Mouse (Mus musculus) midbrain, embryonic 16.5 days (tissue): ENCODE results near the gene Cacna1e. TPM values are rescaled to one million over a fixed set of nuclear protein-coding genes. Genes with fewer than 3 reads are reported as not detected.

Source experiments
- ATAC-seq: fragments of 200-750 bp; cut with Nextera tagmentation; 2 replicates; pipeline ENCODE4 v1.8.0; 2017; ENCODE audit warnings: moderate TSS enrichment
- H3K27ac ChIP-seq: fragments of 300-500 bp; sonication (generic); 2 replicates; pipeline ENCODE4 v1.5.1; 2014; ENCODE audit warnings: mild to moderate bottlenecking, low read length, mixed read lengths
- H3K27me3 ChIP-seq: fragments of 300-500 bp; sonication (generic); 2 replicates; pipeline ENCODE4 v1.6.1; 2014; ENCODE audit warnings: low read depth, low read length, mixed read lengths; ENCODE audit not compliant: control insufficient read depth, insufficient read depth
- H3K36me3 ChIP-seq: fragments of 300-500 bp; sonication (generic); 2 replicates; pipeline ENCODE4 v1.6.1; 2014; ENCODE audit warnings: mild to moderate bottlenecking, low read length, moderate library complexity, mixed read lengths; ENCODE audit not compliant: control insufficient read depth, insufficient read depth
- H3K4me1 ChIP-seq: fragments of 300-500 bp; sonication (generic); 2 replicates; pipeline ENCODE4 v1.6.1; 2014; ENCODE audit warnings: mild to moderate bottlenecking, low read length, mixed read lengths; ENCODE audit not compliant: control insufficient read depth, insufficient read depth
- H3K4me2 ChIP-seq: fragments of 300-500 bp; sonication (generic); 2 replicates; pipeline ENCODE4 v1.6.1; 2014; ENCODE audit warnings: mild to moderate bottlenecking, low read length, mixed read lengths
- H3K4me3 ChIP-seq: fragments of 300-500 bp; sonication (generic); 2 replicates; pipeline ENCODE4 v1.5.1; 2014; ENCODE audit warnings: low read depth, mild to moderate bottlenecking, low read length, moderate library complexity, mixed read lengths
- H3K9ac ChIP-seq: fragments of 300-500 bp; sonication (generic); 2 replicates; pipeline ENCODE4 v1.6.1; 2014; ENCODE audit warnings: low read depth, low read length, mixed read lengths
- H3K9me3 ChIP-seq: fragments of 300-500 bp; sonication (generic); replicated peaks from 2 replicates; pipeline ENCODE4 v1.6.1; 2014; ENCODE audit warnings: mild to moderate bottlenecking, low read length, mixed read lengths; ENCODE audit not compliant: control insufficient read depth, poor library complexity, severe bottlenecking
- WGBS: fragments of 180-500 bp; shearing (Covaris S2); extraction: QIAGEN DNeasy Blood & Tissue Kit; methylation state at CpG from one replicate; pipeline ENCODE4 v1.1.7; 2014; 5-methylcytosine and 5-hydroxymethylcytosine counted together
- polyA plus RNA-seq: library from polyadenylated mRNA; unstranded; fragments of >200 nt; fragmentation: Nextera tagmentation; extraction: Ambion mirVana; gene quantifications from 2 replicates; pipeline ENCODE4 v1.2.1, GENCODE M21; 2015

The Cacna1e gene
- polyA plus RNA-seq, 1 experiment from 2014 or later: 18.2 TPM

DNA sequence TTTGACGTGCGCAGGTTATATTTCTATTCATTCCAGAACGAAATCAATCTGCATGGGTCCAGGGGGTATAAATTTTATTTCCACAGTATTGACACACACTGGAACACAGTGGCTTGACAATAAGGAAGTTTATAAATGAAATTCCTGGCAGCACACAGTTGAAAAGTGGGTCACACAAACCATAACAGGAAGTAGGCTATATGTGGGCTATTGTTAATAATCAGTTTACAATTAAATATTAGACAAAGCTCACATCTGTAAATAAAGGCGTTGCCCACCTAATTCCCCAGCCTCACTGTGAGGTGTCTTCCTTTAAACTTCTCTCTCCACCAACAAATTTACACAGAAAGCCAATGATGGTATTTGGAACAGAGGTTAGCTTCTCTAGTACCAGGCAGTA is 305.6 kb downstream of the Cacna1e start:
- Histone ChIP-seq H3K36me3 (no peaks in the 10 kb centered on the region), H3K4me1 (peaks cover 3% of the 10 kb centered on the region; the same call in 1 of the 2 replicates), H3K27ac (no peak overlapping the region), H3K4me2 (no peak overlapping the region), H3K9me3 (no peaks in the 10 kb centered on the region), H3K4me3 (no peak overlapping the region), H3K27me3 (no peaks in the 10 kb centered on the region), H3K9ac (no peak overlapping the region)
- 88% methylated on average over 4 of the region's 4 CpGs for WGBS
- ATAC-seq: no peak

DNA sequence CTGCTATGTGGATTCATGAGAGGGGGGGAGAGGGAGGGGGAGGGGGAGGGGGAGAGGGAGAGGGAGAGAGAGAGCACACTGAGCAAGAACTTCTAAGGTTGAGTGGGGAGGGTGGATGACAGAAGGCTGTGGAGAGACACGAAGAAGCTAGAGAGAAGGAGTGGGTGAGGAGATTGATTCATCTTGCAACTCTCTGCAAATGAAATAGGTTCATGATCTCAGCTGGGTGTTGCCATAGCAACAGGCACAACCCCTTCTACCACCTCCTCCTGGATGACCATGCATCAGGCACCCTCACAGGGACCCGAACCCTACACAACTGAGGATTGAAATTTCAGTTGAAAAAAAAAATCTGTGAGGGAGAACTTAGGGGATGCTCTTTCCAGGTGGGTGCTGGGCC is 307.9 kb downstream of the Cacna1e start:
- H3K4me2 ChIP-seq: no peak overlapping the region
- no peak overlapping the region for H3K9ac ChIP-seq
- ATAC-seq: no peak
- H3K9me3 ChIP-seq: no peaks in the 10 kb centered on the region
- no peak overlapping the region for H3K27ac ChIP-seq
- no peak overlapping the region for H3K4me3 ChIP-seq
- H3K27me3 ChIP-seq: no peaks in the 10 kb centered on the region
- no peaks in the 10 kb centered on the region for H3K36me3 ChIP-seq
- H3K4me1 ChIP-seq: peaks cover 3% of the 10 kb centered on the region; the same call in 1 of the 2 replicates
- WGBS: 65% methylated on average over 2 of the region's 2 CpGs

DNA sequence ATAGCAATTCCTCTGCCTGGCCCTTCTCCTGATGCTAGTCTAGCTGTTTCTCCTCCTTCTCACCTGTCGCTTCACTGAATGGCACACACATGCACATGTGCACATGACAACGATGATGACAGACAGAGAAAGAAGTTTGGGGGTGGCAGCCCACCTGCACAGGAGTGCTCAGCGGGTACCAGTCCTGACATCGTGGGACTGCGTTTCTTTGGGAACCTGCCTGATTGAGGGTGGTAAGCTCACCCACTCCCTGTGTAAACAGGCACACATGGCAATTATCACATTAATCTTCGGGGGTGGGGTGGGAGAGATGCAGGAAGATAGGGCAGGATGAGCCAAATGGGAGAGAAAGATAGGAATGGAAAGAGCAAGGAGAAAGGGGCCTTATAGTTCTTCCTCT is 318.3 kb downstream of the Cacna1e start:
- H3K4me3 ChIP-seq: no peak overlapping the region
- H3K27ac ChIP-seq: no peak overlapping the region
- no peak for ATAC-seq
- no peak overlapping the region for H3K4me2 ChIP-seq
- WGBS: 88% methylated on average over 6 of the region's 6 CpGs
- no peak overlapping the region for H3K9ac ChIP-seq
- no peaks in the 10 kb centered on the region; the same call in 1 of the 2 replicates for H3K36me3 ChIP-seq
- H3K4me1 ChIP-seq: no peaks in the 10 kb centered on the region
- H3K27me3 ChIP-seq: no peaks in the 10 kb centered on the region
- no peaks in the 10 kb centered on the region for H3K9me3 ChIP-seq

DNA sequence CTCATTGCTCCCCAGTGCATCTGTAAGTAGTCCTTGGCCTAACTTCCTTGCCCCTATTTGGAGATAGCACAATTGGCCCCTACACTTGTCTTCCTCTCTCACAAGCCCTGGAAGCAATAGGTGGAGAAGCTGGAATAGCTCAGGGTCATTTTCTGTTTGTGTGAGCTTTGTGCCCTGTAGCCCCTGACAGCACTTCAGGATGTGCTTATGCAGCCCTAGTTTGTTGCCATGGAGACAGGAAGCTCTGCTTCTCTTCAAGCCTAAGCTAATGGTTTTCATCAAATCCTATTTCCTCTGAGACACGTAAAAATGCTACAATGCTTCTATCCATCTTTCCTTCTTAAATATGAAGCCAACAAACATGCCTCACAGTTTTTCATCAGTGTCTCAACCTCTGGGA is 328.5 kb downstream of the Cacna1e start:
- H3K4me2 ChIP-seq: no peak overlapping the region; the same call in 1 of the 2 replicates
- peaks cover 13% of the 10 kb centered on the region for H3K4me1 ChIP-seq
- H3K9ac ChIP-seq: no peak overlapping the region
- WGBS: 15% methylated on average over 1 of the region's 1 CpGs
- H3K27me3 ChIP-seq: no peaks in the 10 kb centered on the region
- H3K9me3 ChIP-seq: no peaks in the 10 kb centered on the region
- no peaks in the 10 kb centered on the region for H3K36me3 ChIP-seq
- H3K27ac ChIP-seq: peak overlapping the region; percentile 43
- peak; percentile 86 for ATAC-seq
- H3K4me3 ChIP-seq: no peak overlapping the region

DNA sequence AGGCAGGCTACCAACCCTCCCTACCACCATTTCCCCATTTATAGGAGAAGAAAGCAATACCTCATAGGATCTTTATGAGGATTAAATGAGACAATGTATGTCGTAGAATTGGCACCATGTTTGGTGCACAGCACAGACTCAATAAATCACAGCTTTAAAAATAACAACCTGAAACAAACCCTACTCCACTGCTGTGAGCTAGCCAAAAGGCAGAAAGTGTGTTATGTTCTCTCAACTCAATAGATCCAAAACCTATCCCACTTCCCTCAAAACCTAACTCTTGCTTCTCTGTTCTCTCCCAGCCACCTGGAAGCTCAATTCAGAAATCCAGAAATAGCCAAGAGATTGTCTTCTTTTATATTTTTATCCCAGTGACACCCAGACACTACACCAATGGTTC is 331.2 kb downstream of the Cacna1e start:
- WGBS: 93% methylated on average over 1 of the region's 1 CpGs
- H3K36me3 ChIP-seq: no peaks in the 10 kb centered on the region
- no peaks in the 10 kb centered on the region for H3K9me3 ChIP-seq
- no peak for ATAC-seq
- peaks cover 13% of the 10 kb centered on the region for H3K4me1 ChIP-seq
- no peak overlapping the region for H3K27ac ChIP-seq
- H3K9ac ChIP-seq: no peak overlapping the region
- no peak overlapping the region for H3K4me2 ChIP-seq
- H3K27me3 ChIP-seq: no peaks in the 10 kb centered on the region
- no peak overlapping the region for H3K4me3 ChIP-seq

DNA sequence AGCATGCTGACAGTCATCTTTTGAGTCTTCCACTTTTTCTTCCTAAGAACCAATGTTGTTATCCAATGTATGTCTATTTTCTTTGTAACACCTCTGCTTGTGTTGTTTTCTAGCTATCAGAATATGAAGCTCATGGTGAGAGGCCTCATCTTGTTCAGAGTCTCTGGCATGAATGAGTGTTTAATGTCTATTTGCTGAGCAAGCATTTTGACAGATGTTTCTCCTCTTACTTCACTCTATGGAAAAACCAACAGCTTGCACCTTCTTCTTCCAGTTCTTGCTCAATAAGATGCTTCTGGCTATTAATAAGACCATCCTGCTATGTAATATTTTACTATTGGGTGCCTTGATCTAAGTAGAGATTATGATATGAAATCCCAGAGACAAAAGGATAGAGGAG is 346.9 kb downstream of the Cacna1e start:
- Histone ChIP-seq H3K4me3 (no peak overlapping the region), H3K9me3 (no peaks in the 10 kb centered on the region), H3K4me2 (no peak overlapping the region), H3K27ac (no peak overlapping the region), H3K36me3 (no peaks in the 10 kb centered on the region), H3K4me1 (peaks cover 13% of the 10 kb centered on the region), H3K9ac (no peak overlapping the region), H3K27me3 (no peaks in the 10 kb centered on the region)
- ATAC-seq: no peak

DNA sequence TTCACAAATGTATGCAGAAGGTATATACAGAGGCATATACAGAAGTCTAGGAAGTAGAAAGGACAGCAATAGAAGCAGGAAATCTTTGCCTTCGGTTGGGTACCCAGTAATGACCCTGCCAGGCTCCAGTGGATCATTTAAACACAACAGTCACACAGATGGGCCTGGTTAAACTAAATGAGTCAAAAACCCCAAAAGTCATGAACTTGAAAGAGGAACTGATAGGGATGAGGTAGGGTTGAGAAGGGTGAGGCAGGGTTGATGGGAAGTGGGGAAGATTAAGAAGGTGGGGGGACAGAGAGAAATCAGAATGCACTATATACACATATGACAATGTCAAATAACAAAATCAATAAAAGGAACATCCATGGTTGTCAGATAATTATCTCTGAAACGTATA is 347.5 kb downstream of the Cacna1e start:
- WGBS: 73% methylated on average over 2 of the region's 2 CpGs

DNA sequence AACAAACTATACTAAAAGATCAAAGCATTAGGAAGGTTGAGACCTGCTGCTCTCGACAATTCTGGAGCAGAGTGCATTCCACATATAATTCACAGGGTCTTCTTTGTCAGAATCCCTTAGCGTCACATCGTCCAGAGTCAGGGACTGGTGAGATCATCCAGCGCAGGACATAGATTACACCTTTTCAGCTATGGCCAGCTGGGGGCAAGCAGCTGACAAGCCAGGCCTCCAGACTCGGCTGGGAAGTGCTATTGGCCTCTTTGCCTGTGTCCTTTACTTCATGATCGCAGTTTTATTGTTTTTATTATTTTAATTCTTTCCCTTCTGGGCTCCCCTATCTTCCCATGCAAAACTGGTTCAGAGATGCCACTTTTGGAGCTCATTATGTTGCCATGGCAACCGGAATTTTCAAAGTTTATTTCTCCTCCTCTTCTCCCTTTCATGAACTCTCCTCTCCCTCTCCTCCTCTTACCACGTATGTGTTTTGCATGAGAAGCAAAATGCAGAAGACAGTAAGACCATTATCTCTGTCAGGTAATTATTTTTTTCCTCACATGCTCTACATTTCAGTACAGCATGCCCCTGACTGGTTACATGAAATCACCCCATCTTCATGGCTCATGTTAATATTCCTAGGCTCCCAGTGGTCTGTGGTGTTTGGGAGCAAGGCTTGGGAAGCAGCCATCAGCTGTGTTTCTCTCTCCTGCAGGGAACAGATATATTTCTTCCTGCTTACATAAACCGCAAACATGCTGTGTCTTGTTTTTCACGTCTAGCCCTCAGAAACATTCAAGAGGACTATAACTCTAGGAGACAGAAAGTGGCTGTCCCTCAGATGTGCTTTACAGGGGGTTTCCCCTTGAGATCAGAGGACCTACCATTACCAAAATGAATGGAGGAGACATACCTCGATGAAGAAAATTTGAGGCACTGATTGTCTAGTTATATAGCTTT is 351.0 kb downstream of the Cacna1e start:
- Histone ChIP-seq H3K36me3 (no peaks in the 10 kb centered on the region), H3K27ac (peak overlapping the region; percentile 66), H3K4me3 (no peak overlapping the region), H3K9me3 (no peaks in the 10 kb centered on the region), H3K9ac (no peak overlapping the region), H3K4me1 (peaks cover 14% of the 10 kb centered on the region), H3K27me3 (no peaks in the 10 kb centered on the region), H3K4me2 (no peak overlapping the region)
- WGBS: 49% methylated on average over 11 of the region's 11 CpGs
- peak; percentile 55; the same call in 1 of the 2 replicates for ATAC-seq

More for the DNA sequence above, 347.5 kb downstream of the Cacna1e start:
- no peaks in the 10 kb centered on the region for H3K36me3 ChIP-seq
- H3K27me3 ChIP-seq: no peaks in the 10 kb centered on the region
- H3K9me3 ChIP-seq: no peaks in the 10 kb centered on the region
- ATAC-seq: no peak
- H3K9ac ChIP-seq: no peak overlapping the region
- H3K4me1 ChIP-seq: peaks cover 14% of the 10 kb centered on the region
- no peak overlapping the region for H3K4me3 ChIP-seq
- no peak overlapping the region for H3K27ac ChIP-seq
- no peak overlapping the region for H3K4me2 ChIP-seq

DNA sequence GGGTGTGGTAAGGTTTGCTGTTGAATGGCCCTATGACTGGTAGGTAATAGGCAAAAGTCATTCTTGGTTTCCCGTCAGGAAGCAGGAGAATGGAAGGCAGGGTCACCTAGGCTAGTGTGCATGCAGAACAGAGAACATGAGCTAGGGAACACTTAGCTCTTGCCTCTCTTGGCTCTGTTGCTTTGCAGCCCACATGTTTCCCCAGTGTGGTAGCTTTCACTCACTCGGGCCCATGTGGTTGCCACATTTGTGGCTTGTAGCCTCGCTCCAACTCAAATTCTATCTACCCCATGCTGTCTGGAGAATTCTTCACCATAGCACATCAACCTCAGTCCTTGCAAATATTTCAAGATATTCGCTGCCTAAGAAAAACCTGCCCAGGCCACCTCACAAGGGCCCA is 354.6 kb downstream of the Cacna1e start:
- no peak overlapping the region for H3K4me3 ChIP-seq
- H3K9ac ChIP-seq: no peak overlapping the region
- no peak overlapping the region for H3K27ac ChIP-seq
- no peaks in the 10 kb centered on the region for H3K27me3 ChIP-seq
- no peak overlapping the region for H3K4me2 ChIP-seq
- H3K36me3 ChIP-seq: no peaks in the 10 kb centered on the region
- no peaks in the 10 kb centered on the region for H3K9me3 ChIP-seq
- WGBS: 93% methylated on average over 4 of the region's 4 CpGs
- no peak for ATAC-seq
- H3K4me1 ChIP-seq: peaks cover 18% of the 10 kb centered on the region
